Mouse (Mus musculus) CD4-positive helper T cell, adult 2 months (primary cell): ENCODE results near the gene Sapcd1.
A peak's percentile ranks its signal among the peaks of the same experiment; 100 is the strongest.
"Not testable (repeated sequence)": the region's sequence is repeated elsewhere in the genome, so short reads cannot be mapped to it uniquely, and the experiment has no call there.

Experiments
- DNase-seq: peaks from one replicate; pipeline ENCODE4 v3.0.0-alpha.2; 2012; ENCODE audit warnings: low read depth, missing footprints, low spot score

The Sapcd1 gene

DNA sequence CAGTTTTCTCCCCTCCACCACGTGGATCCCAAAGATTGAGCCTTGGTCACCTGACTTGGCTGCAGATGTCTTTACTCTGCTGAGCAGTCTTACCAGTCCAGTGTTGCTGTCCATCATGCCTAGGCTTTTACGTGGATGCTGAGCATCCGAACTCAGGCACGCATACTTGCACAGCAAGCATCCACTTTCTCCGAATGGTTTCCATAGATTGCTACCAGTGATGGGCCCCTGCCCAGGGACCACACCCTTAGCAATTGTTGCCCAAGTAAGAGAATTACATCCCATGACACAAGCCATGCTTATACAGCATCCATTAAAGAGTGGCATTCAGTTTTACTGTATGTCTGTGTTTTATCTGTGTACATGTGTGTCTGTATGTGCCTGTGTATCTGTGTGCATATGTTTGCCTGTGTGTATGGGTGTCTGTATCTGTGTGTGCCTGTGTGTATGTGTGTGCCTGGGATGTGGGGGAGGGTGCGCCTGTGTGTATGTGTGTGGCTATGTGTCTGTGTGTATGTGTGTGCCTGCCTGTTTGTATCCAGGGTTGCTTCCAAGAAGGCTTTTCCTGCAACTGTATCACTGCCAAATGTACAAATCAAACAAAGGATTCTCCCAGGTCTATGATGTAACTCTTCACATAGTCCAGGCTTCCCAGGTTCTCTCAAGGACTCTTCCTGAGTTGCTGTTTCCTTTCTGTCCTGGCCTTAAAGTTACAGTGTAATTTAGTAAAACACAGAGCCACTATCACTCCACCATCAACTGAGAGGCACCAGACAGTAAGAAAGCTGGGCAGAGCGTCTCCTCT lies 28.1 kb upstream of the Sapcd1 start:
- no peak for DNase-seq

DNA sequence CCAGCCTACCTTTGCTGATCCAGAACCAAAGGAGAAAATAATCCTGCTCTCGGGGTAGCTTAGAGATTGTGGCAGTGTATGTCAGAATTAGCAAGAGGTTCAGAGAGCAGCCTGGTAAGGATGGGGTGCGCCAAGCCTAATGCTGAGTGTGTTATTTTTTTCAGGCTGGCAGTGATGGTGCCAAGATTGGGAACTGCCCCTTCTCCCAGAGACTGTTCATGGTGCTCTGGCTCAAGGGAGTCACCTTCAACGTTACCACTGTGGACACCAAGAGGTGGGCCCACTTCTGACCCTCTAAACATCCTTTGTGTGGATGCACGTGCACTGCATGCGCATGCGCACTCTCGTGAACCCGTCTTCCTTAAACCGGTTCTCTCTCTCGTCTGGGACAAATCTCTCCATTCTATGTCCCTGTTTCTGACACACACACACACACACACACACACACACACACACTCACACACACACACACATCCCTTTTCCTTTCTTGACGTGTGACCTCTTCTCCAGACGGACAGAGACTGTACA lies 24.5 kb upstream of the Sapcd1 start:
- no peak for DNase-seq

DNA sequence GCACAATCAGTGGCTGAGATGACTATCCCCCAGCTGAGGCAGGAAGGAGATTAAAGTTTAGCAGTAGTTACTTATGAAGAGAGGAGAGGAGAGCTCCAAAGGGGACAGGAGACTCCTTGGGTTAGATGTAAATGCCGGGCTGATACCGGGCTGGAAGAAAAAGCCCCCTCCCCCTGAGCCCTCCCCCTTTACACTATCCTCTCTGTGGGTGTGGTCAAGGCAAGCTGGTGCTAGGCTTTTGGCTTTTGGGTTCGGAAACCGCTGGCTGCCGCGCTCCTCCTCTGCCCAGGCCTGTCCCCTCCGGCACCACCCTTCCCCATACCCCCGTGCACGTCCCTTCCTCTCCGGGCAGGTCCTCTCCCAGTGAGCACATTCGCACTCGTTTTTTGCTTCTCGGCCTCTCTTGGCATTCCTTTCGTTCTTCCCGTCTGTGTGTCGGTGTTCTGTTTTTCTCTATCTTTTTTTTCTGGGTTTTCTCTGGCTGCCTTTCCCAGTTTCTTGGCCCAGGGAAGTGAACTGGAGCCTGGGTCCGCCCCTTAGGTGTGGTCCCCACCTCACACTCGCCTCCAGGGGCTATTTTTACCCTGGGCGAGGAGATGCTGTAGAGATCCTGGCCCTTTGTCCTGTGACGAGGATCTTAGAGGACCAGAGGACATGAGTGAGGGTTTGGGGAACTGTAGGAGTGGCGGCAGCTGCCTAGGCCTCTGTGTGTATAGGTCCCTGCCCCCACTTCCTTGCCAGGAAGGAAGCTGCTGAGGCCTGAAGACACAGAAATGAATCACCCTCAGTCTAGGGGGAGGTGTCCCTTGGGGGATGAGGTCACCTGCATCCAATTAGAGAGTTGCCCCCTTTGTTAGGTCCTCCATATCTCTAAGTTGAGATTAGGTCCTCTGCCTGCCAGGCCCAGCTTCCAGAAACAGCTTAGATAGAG lies 23.6 kb upstream of the Sapcd1 start:
- DNase-seq, result peak; percentile 87

DNA sequence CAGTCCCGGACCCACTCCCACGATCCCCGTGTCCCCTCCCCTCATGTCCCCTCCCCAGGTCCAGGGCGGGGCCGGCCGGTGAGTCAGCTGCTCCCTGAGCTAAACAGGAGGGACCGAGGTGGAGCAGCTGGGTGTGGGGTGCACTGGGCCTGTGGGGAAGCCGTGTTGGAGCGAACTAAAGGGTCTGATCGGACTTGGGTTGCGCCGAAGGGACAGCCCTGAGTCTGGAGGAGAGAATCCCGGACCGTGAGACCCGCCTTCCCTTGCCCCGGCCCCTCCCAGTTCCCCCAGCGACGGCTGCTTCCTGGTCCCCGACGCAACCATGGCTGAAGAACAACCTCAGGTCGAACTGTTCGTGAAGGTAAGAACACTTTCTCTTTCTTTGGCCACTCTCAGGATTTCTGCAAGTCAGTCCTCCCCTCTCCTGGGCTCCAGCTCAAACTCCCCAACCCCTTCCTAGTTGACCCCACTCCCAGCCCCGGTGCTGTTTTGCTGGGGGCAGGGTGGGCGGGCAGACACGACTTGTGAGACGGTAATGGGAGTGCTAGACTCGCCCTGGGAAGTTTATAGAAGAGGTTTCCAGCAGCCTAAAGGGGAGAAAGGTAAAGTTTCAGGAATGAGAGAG lies 22.4 kb upstream of the Sapcd1 start:
- peak; percentile 79 for DNase-seq

DNA sequence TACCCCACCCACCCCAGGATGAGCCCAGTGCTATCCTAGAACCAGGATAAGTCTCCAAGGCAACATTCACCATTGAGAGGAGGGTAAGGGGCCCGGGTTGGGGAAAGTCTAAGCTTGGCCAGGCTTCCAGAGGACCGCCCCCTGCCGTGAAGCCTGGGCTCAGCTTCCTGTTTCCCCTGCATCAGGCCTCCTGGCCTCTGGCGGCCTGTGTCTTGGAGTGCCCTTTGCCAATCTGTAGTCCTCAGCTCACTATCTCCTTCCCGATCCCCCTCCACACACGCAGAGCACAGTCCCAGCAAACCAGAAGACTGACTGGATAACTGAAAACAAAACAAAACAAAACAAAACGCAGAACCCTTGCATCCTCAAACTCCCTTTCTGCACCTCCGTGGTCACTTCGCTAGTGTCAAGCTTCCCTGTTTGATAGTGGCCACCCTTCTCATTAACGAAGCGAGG lies 21.8 kb upstream of the Sapcd1 start, which contains the start of gene Clic1:
Clic1 (plus strand) TSS at position 406 of the 456 bp plus-strand sequence.
- DNase-seq, result peak; percentile 59

DNA sequence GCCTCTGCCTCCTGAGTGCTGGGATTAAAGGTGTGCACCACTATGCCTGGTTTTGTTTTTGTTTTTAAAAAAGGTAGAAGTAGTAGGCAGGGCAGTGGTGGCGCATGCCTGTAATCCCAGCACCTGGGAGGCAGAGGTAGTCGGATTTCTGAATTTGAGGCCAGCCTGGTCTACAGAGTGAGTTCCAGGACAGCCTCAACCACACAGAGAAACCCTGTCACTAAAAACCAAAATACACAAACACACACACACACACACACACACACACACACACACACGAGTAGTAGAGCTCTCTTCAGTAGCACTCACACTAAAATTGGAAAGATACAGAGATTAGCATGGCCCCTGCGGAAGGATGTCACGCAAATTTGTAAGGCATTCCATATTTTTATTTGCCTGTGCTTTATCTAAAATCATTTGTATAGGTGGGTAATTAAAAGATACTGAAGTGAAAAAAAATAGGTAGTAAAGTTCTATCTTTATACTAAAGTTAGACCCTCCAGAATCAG lies 21.2 kb upstream of the Sapcd1 start:
- peak; percentile 42 for DNase-seq

DNA sequence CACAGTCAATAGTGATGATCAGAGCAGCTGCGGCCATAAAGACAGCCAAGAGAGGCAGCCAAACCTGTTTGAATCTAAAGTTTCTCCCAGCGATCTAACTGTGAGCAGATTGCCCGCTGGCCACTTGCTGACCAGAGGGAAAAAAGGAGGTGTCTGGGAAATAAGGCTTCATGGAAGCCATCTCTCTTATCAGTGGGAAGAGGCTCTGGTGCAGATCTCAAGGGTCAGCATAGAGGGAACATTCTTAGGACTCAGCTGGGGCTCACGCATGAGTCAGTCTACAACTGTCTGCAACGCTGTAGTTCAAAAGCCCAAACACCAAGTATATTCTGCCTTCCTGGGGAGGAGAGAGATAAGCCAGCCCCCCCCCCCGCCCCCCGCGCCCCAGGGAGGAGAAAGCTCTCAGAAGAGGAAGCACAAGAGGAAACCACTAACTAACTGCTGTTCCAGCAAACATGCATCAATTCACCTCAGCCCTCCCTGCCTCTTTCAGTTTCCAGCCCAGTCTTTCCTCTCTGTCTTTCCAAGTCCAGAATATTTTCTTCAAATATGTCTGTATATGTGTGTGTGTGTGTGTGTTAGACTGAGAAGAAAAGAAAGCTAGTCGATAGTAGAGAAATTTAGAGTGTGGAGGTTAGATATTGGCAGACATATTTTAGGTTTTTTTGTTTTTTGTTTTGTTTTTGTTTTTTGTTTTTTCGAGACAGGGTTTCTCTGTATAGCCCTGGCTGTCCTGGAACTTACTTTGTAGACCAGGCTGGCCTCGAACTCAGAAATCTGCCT lies 20.5 kb upstream of the Sapcd1 start:
- peak; percentile 79 for DNase-seq

DNA sequence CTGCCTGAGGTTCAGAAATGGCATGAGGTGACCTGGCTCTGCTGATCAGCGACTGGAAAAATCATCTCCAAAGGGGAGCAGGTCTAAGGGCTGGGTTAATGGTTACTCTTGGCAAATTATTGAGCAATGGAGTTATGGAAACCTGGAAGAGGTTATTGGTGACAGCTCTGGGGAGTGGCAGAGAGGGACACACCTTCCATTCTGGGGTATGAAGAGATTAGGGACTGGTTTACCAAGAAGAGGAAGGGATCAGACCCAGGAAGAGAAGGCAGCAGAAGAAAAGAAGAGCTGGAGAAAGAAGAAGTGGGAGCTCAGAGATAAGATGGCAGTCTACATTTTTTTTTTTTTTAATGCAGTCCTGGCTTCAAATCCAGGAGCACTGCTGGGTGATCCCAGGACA lies 19.9 kb upstream of the Sapcd1 start:
- DNase-seq, result peak; percentile 20

DNA sequence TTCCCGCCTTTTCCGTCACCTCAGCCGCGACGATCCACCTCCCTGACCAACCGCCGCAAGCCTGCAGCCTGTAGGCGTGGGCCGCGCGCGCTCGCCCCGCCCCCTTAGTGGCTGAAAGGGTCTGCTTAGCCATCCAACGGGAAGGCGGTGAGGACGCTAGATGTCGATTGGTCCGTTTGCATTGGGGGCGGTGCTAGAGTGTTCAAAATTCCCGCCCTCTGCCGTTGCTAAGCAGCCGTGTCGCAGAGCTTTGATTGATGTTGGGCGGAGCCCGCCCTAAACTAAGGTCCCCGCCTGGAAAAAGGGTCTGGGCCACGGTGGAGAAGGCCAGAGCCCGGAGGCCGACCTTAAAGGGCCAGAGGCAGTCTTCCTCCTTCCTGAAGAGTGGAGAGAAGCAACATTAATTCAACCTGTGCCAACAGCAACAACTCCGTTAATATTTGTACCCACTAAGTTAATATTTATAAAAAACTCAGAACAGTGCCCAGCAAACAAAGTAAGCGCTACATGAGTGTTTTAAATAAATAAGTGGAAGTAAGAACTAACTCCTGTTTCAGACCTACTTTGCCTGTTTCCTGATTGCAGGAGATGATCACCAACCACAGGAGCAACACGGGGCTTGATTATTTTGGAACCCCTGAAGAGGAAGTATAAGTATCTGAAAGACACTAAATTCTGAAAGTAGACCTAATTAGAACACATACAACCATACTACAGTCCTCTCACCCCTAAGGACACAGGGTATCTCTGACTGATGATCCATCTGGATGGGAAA lies 19.1 kb upstream of the Sapcd1 start, which contains the start of gene Msh5:
Msh5 (minus strand) TSS at position 65 of the 775 bp plus-strand sequence.
- DNase-seq, result peak; percentile 98

DNA sequence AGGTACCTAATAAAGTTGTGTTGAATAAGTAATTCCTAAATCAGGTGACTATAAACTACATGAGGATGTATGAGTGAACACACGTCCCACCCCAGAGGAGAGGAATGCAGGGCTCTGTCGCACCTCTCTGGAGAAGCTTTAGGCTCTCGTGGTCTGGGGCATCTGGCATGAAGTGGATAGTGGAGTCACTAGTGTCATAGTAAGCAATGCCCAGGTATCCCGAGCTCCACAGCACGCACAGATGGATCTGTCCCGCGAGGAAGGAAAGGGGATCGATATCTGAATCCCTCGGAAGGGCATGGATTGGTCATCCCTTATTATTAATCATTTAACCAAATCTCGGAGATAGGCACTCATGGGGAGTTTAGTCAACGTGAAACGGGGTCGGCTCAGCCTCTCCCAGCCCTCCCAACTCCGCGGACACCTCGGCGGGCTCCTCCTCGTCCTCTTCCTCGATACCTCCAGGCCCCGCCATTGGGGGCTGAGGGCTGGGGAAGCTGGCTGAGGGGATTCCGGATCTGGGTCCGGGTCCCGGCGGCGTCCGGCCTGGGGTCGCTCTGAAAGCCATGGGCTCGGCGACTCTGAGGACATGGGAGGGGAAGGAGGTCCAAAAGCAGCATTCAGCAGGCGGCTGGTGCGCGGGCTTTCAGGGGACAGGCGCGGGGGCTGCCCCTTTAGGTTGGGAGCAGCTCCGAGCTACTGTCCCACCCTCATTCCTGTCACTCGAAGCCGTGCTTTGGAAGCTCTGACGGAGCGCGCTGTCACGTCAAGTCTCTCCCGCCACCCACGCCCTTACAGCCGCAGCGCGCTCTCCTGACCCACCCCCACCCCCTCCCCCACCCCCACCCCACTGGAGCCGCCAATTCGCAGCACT lies 18.2 kb upstream of the Sapcd1 start:
- DNase-seq, result no peak

DNA sequence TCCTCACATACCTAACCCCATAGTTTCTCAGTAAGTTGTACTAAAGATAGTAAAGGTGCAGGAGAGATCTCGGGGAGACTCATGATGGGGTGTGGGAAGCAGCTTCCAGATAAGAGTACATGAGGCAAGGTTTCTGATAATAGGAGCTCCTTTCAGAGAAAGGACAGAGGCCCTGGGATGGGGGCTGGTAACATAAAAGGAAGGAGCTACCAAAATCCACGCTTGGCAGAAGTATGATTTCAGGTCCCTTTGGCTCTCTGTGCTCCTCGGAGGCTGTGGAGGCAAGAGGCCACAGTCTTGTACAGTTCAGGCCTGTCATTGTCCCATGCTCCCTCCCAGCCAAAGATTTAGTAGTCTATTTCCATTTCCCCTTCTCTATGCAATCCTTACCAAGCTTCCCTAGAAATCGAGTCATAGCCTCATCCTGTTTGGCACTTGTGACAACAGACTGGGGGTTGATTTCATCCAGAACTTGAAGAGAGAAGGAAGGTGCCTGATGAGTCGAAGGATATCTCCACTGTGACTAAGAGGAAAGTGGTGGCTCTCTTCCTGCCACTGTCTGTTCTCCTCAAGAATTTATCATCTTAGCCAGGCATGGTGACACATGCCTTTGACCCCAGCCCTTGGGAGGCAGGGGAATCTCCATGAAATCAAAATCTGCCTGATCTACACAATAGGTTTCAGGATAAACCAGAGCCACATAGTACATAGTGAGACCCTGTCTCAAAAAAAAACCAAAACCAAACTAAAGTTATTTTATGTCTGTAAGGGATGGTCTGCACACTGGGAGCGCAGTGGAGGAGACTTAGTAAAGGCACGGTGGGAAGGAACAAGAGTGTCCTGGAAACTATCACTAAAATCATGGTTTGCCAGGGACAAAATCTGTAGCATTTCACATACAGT lies 17.3 kb upstream of the Sapcd1 start:
- DNase-seq, result no peak

DNA sequence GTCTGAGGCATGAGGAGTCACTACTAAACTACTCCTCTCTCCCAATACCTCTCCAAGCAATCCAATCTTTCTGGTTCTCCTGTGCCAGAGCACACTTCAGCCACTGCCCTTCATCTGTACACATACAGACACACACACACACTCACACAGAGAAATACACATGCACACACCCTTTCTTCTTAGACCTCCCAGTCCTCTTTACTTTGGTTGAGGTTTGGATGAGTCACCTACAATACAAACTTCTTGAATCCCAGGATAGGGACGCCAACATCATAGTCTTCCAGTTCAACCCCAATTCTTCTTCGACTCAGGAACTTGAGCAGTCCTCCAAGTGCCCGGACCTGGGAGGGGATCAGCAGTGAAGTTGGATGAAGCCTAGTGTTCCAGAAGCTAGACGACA lies 16.0 kb upstream of the Sapcd1 start:
- no peak for DNase-seq

DNA sequence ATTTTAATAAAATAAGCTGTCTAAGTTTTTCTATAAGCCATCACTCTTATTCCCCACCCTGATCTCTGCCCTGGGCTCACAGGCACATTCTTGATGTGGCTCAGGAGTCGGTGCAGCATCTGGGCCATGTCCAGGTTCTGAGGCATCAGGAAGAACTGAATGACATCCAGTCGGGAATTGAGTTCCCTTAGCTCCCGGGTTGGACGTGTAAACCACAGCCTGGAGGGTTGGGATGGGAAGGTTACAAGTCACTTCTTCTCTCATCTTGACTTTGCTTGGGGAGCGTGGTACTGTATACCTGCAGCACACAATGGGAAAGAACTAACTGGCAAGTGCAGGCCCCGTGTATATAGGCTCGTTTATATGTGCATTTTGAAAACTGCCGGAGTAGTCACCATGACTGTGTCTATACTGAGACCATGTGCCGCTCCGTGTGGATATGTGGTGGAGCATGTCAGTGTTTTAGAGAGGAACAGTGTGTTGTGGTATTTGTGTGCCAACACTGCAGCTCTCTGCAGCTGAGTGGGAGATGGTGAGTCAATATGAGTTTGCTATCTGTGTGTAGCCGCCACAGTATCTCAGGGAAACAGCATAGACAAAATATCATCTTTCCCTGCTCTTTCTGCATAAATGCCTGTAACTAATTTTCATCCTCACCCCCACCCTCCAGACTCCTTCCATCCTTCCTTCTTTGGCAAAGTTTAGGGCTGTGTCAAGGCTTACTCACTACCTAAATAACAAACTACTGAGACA lies 11.5 kb upstream of the Sapcd1 start:
- DNase-seq, result no peak

DNA sequence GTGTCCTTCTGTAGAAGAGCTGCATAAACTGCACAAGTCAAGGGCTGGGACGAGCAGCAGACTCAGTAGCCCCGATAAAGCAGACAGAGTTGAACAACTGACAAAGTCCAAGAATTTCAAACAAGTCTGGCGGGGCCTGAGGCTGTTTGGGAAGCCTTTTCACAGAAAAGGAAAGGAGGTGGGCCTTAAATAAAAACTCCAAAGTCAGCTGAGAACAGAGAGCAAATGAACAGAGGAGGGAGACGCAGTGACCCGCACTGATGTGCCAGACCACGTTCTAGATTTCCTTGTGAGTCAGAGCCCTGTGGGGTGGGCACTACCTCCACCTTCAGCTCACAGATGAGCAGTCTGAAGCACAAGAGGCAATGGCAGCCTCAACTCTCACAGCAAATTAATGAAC lies 7.1 kb upstream of the Sapcd1 start:
- no peak for DNase-seq

DNA sequence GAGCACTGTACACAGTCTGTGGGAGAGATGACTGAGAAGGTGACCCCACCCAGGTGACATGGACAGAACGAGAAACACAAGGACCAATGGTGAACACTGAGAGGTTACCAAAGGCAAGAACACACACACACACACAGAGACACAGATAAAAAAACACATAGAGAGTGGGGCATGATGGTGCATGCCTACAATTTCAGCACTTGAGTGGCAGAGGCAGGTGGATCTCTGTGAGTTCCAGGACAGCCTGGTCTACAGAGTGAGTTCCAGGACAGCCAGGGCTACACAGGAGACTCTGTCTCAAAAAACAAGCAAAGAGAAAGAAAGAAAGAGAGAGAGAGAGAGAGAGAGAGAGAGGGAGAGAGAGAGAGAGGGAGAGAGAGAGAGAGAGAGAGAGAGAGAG lies 5.9 kb upstream of the Sapcd1 start:
- DNase-seq, result not testable (repeated sequence)

DNA sequence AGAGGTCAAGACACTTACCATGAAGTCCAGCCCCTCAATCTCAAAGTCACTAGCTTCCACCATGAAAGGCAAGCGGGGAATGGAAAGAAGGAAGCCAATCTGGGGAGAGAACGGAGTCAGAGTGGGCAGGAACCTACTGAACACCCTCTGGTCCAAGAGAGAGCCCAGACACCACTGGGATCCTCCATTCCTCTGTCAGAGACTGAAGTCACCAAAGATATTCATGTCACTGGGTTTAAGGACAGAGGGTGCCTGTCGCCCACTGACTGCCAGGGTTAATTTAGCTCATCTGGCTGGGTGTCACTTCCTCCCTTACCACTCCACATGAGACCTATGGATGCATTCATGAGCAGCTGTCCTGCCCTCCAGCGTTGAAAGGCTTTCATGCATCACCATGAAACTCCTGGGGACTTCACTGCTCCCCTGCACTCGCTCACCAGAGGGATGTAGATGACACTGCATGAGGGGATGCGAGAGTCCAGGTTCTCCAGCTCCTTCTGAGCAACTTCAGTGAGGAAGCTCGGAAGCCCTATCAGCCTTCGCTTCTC lies 4.6 kb upstream of the Sapcd1 start:
- DNase-seq, result no peak

DNA sequence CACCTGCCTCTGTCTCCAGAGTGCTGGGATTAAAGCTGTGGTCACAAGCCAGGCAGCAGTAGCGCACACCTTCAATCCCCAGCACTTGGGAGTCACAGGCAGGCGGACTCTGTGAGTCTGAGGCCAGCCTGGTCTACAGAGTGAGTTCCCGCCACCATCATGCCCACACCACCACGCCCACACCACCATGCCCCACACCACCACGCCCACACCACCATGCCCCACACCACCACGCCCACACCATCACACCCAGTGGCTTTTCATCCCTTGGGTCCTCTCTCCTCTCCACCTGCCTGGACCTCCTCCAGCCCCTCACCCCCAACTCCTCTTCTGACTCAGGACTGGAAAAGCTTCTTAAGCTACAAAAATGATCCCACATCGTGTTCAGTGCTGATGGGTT lies 4.1 kb upstream of the Sapcd1 start:
- no peak for DNase-seq
